Mouse (Mus musculus) hindbrain, embryonic 11.5 days (tissue): Measurements from ENCODE around the gene Gpcpd1. TPM values are rescaled to one million over a fixed set of nuclear protein-coding genes. Genes with fewer than 3 reads are reported as not detected.

Experiments
- ATAC-seq: fragments of 200-750 bp; cut with Nextera tagmentation; 2 replicates; pipeline ENCODE4 v1.8.0; 2017; ENCODE audit warnings: mild to moderate bottlenecking, moderate TSS enrichment, moderate library complexity; ENCODE audit not compliant: low FRiP score
- DNase-seq: peaks from one replicate; pipeline ENCODE4 v3.0.0-alpha.2; 2015; ENCODE audit warnings: low spot score
- H3K27ac ChIP-seq: fragments of 300-500 bp; sonication (generic); 2 replicates; pipeline ENCODE4 v1.5.1; 2014; ENCODE audit warnings: mild to moderate bottlenecking, low read depth, low read length
- H3K27me3 ChIP-seq: fragments of 300-500 bp; sonication (generic); 2 replicates; pipeline ENCODE4 v1.6.1; 2014; ENCODE audit warnings: mild to moderate bottlenecking, low read length, moderate library complexity, mixed read lengths; ENCODE audit not compliant: control insufficient read depth, insufficient read depth
- H3K36me3 ChIP-seq: fragments of 300-500 bp; sonication (generic); 2 replicates; pipeline ENCODE4 v1.6.1; 2014; ENCODE audit warnings: mild to moderate bottlenecking, low read length, moderate library complexity, mixed read lengths; ENCODE audit not compliant: control insufficient read depth, insufficient read depth
- H3K4me1 ChIP-seq: fragments of 300-500 bp; sonication (generic); replicated peaks from 2 replicates; pipeline ENCODE4 v1.6.1; 2014; ENCODE audit warnings: low read length, mixed read lengths; ENCODE audit not compliant: control insufficient read depth, insufficient read depth
- H3K4me2 ChIP-seq: fragments of 300-500 bp; sonication (generic); replicated peaks from 2 replicates; pipeline ENCODE4 v1.6.1; 2014; ENCODE audit warnings: mild to moderate bottlenecking, low read depth, low read length
- H3K4me3 ChIP-seq: fragments of 300-500 bp; sonication (generic); 2 replicates; pipeline ENCODE4 v1.5.1; 2014; ENCODE audit warnings: low read depth, low read length
- H3K9ac ChIP-seq: fragments of 300-500 bp; sonication (generic); 2 replicates; pipeline ENCODE4 v1.6.1; 2014; ENCODE audit warnings: low read depth, low read length
- H3K9me3 ChIP-seq: fragments of 300-500 bp; sonication (generic); 2 replicates; pipeline ENCODE4 v1.6.1; 2016; ENCODE audit warnings: low read length; ENCODE audit not compliant: control insufficient read depth
- WGBS: fragments of 180-500 bp; shearing (Covaris S2); extraction: QIAGEN DNeasy Blood & Tissue Kit; methylation state at CpG from one replicate; pipeline ENCODE4 v1.1.7; 2014; 5-methylcytosine and 5-hydroxymethylcytosine counted together
- polyA plus RNA-seq: library from polyadenylated mRNA; unstranded; fragments of >200 nt; fragmentation: Nextera tagmentation; extraction: Ambion mirVana; gene quantifications from 2 replicates; pipeline ENCODE4 v1.2.1, GENCODE M21; 2014

Gene Gpcpd1
- polyA plus RNA-seq, 1 experiment from 2014 or later, result 52.1 TPM

GRCm38 (mm10) chr2:132511011-132511818, 76.3 kb downstream of the Gpcpd1 start:
- no peak for DNase-seq
- Histone ChIP-seq H3K27me3 (no peaks in the 10 kb centered on the region), H3K9me3 (no peaks in the 10 kb centered on the region), H3K4me2 (no peak overlapping the region), H3K9ac (no peak overlapping the region), H3K4me1 (no peaks in the 10 kb centered on the region), H3K4me3 (no peak overlapping the region), H3K27ac (no peak overlapping the region), H3K36me3 (no peaks in the 10 kb centered on the region)
- WGBS, result 88% methylated on average over 4 of the region's 7 CpGs
- no peak for ATAC-seq

- no peaks in the 10 kb centered on the region for H3K36me3 ChIP-seq
- H3K4me3 ChIP-seq, result no peak overlapping the region
- H3K9ac ChIP-seq, result no peak overlapping the region
- H3K9me3 ChIP-seq, result no peaks in the 10 kb centered on the region
- no peak for DNase-seq
- no peaks in the 10 kb centered on the region for H3K4me1 ChIP-seq
- no peak overlapping the region for H3K4me2 ChIP-seq
- H3K27ac ChIP-seq, result no peak overlapping the region
- 90% methylated on average over 1 of the region's 1 CpGs for WGBS
- H3K27me3 ChIP-seq, result no peaks in the 10 kb centered on the region
- no peak for ATAC-seq
Observed at GRCm38 (mm10) chr2:132509714-132510113, 77.8 kb downstream of the Gpcpd1 start.

GRCm38 (mm10) chr2:132509261-132509660, 78.3 kb downstream of the Gpcpd1 start:
- Histone ChIP-seq H3K27ac (no peak overlapping the region), H3K4me2 (no peak overlapping the region), H3K4me3 (no peak overlapping the region), H3K4me1 (no peaks in the 10 kb centered on the region), H3K36me3 (no peaks in the 10 kb centered on the region), H3K9me3 (no peaks in the 10 kb centered on the region), H3K9ac (no peak overlapping the region), H3K27me3 (no peaks in the 10 kb centered on the region)
- ATAC-seq, result no peak
- DNase-seq, result no peak
- 89% methylated on average over 9 of the region's 9 CpGs for WGBS

GRCm38 (mm10) chr2:132507521-132507920, 80.0 kb downstream of the Gpcpd1 start:
- H3K27ac ChIP-seq, result no peak overlapping the region
- no peaks in the 10 kb centered on the region for H3K4me1 ChIP-seq
- no peak overlapping the region for H3K4me2 ChIP-seq

GRCm38 (mm10) chr2:132507091-132507490, 80.4 kb downstream of the Gpcpd1 start:
- Histone ChIP-seq H3K9me3 (no peaks in the 10 kb centered on the region), H3K27me3 (no peaks in the 10 kb centered on the region), H3K4me2 (no peak overlapping the region), H3K27ac (no peak overlapping the region), H3K4me3 (no peak overlapping the region), H3K9ac (no peak overlapping the region), H3K4me1 (no peaks in the 10 kb centered on the region), H3K36me3 (no peaks in the 10 kb centered on the region)
- DNase-seq (no peak), ATAC-seq (no peak)
- 44% methylated on average over 14 of the region's 14 CpGs for WGBS

More at GRCm38 (mm10) chr2:132507521-132507920, 80.0 kb downstream of the Gpcpd1 start:
- Histone ChIP-seq H3K4me3 (no peak overlapping the region), H3K36me3 (no peaks in the 10 kb centered on the region), H3K9me3 (no peaks in the 10 kb centered on the region), H3K27me3 (no peaks in the 10 kb centered on the region), H3K9ac (no peak overlapping the region)
- WGBS, result 57% methylated on average over 6 of the region's 6 CpGs
- ATAC-seq (no peak), DNase-seq (no peak)

GRCm38 (mm10) chr2:132505828-132506227, 81.7 kb downstream of the Gpcpd1 start:
- WGBS, result 89% methylated on average over 6 of the region's 6 CpGs
- H3K4me1 ChIP-seq, result no peaks in the 10 kb centered on the region
- H3K27ac ChIP-seq, result no peak overlapping the region
- no peak overlapping the region for H3K9ac ChIP-seq
- H3K9me3 ChIP-seq, result no peaks in the 10 kb centered on the region
- DNase-seq (no peak), ATAC-seq (no peak)
- no peaks in the 10 kb centered on the region for H3K36me3 ChIP-seq
- no peak overlapping the region for H3K4me3 ChIP-seq
- no peak overlapping the region for H3K4me2 ChIP-seq
- H3K27me3 ChIP-seq, result no peaks in the 10 kb centered on the region

- Histone ChIP-seq H3K4me1 (no peaks in the 10 kb centered on the region), H3K36me3 (no peaks in the 10 kb centered on the region), H3K9ac (no peak overlapping the region), H3K27ac (no peak overlapping the region), H3K4me2 (no peak overlapping the region), H3K9me3 (no peaks in the 10 kb centered on the region), H3K27me3 (no peaks in the 10 kb centered on the region), H3K4me3 (no peak overlapping the region)
- no peak for DNase-seq
- 88% methylated on average over 3 of the region's 3 CpGs for WGBS
- ATAC-seq, result no peak
Observed at GRCm38 (mm10) chr2:132498344-132498743, 89.2 kb downstream of the Gpcpd1 start.

- WGBS, result 92% methylated on average over 7 of the region's 7 CpGs
- H3K9ac ChIP-seq, result no peak overlapping the region
- H3K27me3 ChIP-seq, result no peaks in the 10 kb centered on the region
- H3K27ac ChIP-seq, result no peak overlapping the region
- ATAC-seq, result no peak; the same call in 1 of the 2 replicates
- no peak overlapping the region for H3K4me3 ChIP-seq
- no peak for DNase-seq
- no peak overlapping the region for H3K4me2 ChIP-seq
- no peaks in the 10 kb centered on the region for H3K4me1 ChIP-seq
- H3K36me3 ChIP-seq, result no peaks in the 10 kb centered on the region
- no peaks in the 10 kb centered on the region for H3K9me3 ChIP-seq
Observed at GRCm38 (mm10) chr2:132497412-132498135, 90.0 kb downstream of the Gpcpd1 start.

- ATAC-seq, result no peak
- WGBS, result 91% methylated on average over 4 of the region's 4 CpGs
- no peak for DNase-seq
- Histone ChIP-seq H3K4me2 (no peak overlapping the region), H3K27ac (no peak overlapping the region), H3K27me3 (no peaks in the 10 kb centered on the region), H3K36me3 (no peaks in the 10 kb centered on the region), H3K4me1 (no peaks in the 10 kb centered on the region), H3K9ac (no peak overlapping the region), H3K4me3 (no peak overlapping the region), H3K9me3 (no peaks in the 10 kb centered on the region)
Observed at GRCm38 (mm10) chr2:132493184-132493583, 94.3 kb downstream of the Gpcpd1 start.
